In the genomic region with DNA sequence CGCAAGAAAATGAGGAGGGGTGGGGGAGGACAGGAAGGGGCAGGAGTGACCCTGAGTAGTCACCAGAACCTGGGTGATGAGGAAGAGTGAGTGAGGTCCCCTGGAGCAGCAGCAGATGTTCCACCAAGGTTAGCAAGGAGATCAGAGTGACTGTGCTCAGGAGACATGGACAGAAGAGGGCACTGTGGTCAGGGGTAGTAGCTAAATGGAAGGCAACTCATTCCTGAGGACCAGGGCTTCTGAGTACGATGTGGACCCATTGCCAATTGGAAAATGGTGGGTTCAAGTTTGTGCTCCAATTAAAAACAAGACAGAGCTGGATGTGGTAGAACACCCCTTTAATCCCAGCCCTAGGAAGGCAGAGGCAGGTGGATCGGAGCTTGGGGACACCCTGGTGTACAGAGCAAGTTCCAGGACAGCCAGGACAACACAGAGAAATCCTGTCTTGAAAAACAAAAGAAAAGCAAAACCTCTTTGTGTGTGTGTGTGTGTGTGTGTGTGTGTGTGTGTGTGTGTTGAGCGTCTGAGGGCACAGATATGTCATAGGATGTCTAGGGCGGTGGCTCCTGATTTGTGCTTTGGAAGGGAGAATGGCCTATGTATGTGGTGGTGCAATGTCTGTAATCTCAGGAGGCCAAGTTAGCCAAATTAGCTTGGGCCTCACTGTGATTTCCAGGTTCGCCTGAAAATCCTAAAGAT, we compare ENCODE assay signal across 12 mouse cellular contexts. TPM values are rescaled to one million over a fixed set of nuclear protein-coding genes. Genes with fewer than 3 reads are reported as not detected.
DNase-seq lines count a peak whose midpoint lies in the region; ATAC-seq and TF ChIP-seq lines count a peak whose summit lies in the region.
"Had no signal": no experiment of that assay in that cellular context is flagged by ENCODE, and none has a peak within 500 bp of the region (broad histone marks: within the 10 kb centered on the region; RNA-seq: fewer than 3 reads in every experiment).

No protein-coding gene starts in this region.

- H3K27ac ChIP-seq in gastrocnemius, adult 2 months = no peak overlapping the region
- no peak overlapping the region for H3K27ac ChIP-seq in midbrain, postnatal 0 days (ENCODE audit: low read depth, low read length)
- no peak overlapping the region for H3K27ac ChIP-seq in midbrain, embryonic 16.5 days (ENCODE audit: low read length)
- H3K27ac ChIP-seq: embryonic facial prominence, embryonic 13.5 days; limb, embryonic 15.5 days had no signal

- ATAC-seq in midbrain, postnatal 0 days (ENCODE audit: low FRiP score) = no peak
- no peak for ATAC-seq in midbrain, embryonic 16.5 days
- peak; percentile 25 for ATAC-seq in inflammation-experienced regulatory T-cells, adult 6 months

- TF ChIP-seq CTCF in gastrocnemius, adult 2 months (IDR thresholded peaks at IDR 0.05) = peak; percentile 56
- peak; percentile 28; the same call in 1 of the 2 replicates for TF ChIP-seq CTCF in midbrain, postnatal 0 days (IDR thresholded peaks at IDR 0.05)

- no peaks in the 10 kb centered on the region for H3K4me1 ChIP-seq in midbrain, postnatal 0 days (ENCODE audit: insufficient read depth, low read length)
- H3K4me1 ChIP-seq in midbrain, embryonic 16.5 days (ENCODE audit: control insufficient read depth, insufficient read depth, low read length) = no peaks in the 10 kb centered on the region

- H3K27me3 ChIP-seq in midbrain, postnatal 0 days (ENCODE audit: insufficient read depth, low read length) = no peaks in the 10 kb centered on the region
- no peaks in the 10 kb centered on the region for H3K27me3 ChIP-seq in midbrain, embryonic 16.5 days (ENCODE audit: control insufficient read depth, insufficient read depth, low read depth, low read length)
- H3K27me3 ChIP-seq: embryonic facial prominence, embryonic 13.5 days; limb, embryonic 15.5 days had no signal

- no peak overlapping the region for H3K4me2 ChIP-seq in midbrain, postnatal 0 days (ENCODE audit: low read depth, low read length, poor library complexity, severe bottlenecking)
- no peak overlapping the region for H3K4me2 ChIP-seq in midbrain, embryonic 16.5 days (ENCODE audit: low read length)
- H3K4me2 ChIP-seq: embryonic facial prominence, embryonic 13.5 days; limb, embryonic 15.5 days had no signal

- no peak overlapping the region for H3K4me3 ChIP-seq in gastrocnemius, adult 2 months
- no peak overlapping the region for H3K4me3 ChIP-seq in midbrain, postnatal 0 days (ENCODE audit: low read depth, low read length)
- H3K4me3 ChIP-seq in midbrain, embryonic 16.5 days (ENCODE audit: low read depth, low read length) = no peak overlapping the region
- H3K4me3 ChIP-seq: embryonic facial prominence, embryonic 13.5 days; limb, embryonic 15.5 days had no signal

- 85% methylated on average over 6 of the region's 6 CpGs for WGBS in midbrain, postnatal 0 days
- 91% methylated on average over 6 of the region's 6 CpGs for WGBS in midbrain, embryonic 16.5 days

- H3K9me3 ChIP-seq in midbrain, postnatal 0 days (ENCODE audit: low read length) = no peaks in the 10 kb centered on the region
- H3K9me3 ChIP-seq in midbrain, embryonic 16.5 days (replicated peaks; ENCODE audit: control insufficient read depth, low read length, poor library complexity, severe bottlenecking) = no peaks in the 10 kb centered on the region
- H3K9me3 ChIP-seq: embryonic facial prominence, embryonic 13.5 days; limb, embryonic 15.5 days had no signal

- intact Hi-C loops in gastrocnemius, adult 2 months (cut with DNase I) = loop anchor here (5.0 kb wide), 1 partner anchor 56 kb away; the partner anchor contains the start of gene C1qtnf9

- no peak overlapping the region for H3K9ac ChIP-seq in midbrain, postnatal 0 days (replicated peaks; ENCODE audit: low read length, poor library complexity, severe bottlenecking)
- H3K9ac ChIP-seq in midbrain, embryonic 16.5 days (ENCODE audit: low read depth, low read length) = no peak overlapping the region
- H3K9ac ChIP-seq: embryonic facial prominence, embryonic 13.5 days; limb, embryonic 15.5 days had no signal

- DNase-seq in gastrocnemius, adult 2 months = no peak
- DNase-seq in gastrocnemius, postnatal 10 days = no peak
- no peak for DNase-seq in midbrain, postnatal 0 days (ENCODE audit: low spot score)
- peak; percentile 62 for DNase-seq in thymus, postnatal 14 days
- no peak for DNase-seq in MN1 (ENCODE audit: low spot score)
- DNase-seq in retina, embryonic 14.5 days (ENCODE audit: low spot score) = no peak
- DNase-seq: kidney, postnatal 36 days had no signal

- no peaks in the 10 kb centered on the region for H3K36me3 ChIP-seq in midbrain, postnatal 0 days (ENCODE audit: insufficient read depth, low read length)
- H3K36me3 ChIP-seq in midbrain, embryonic 16.5 days (ENCODE audit: control insufficient read depth, insufficient read depth, low read length) = peaks cover 3% of the 10 kb centered on the region; the same call in 1 of the 2 replicates
- H3K36me3 ChIP-seq: embryonic facial prominence, embryonic 13.5 days had no signal

RNA-seq across cellular contexts. Expression of gene C1qtnf9, which starts 56.2 kb away (rescaled TPM):
- 10 to 100 TPM; 18.0 to 20.4 TPM for total RNA-seq in gastrocnemius, adult 2 months (2021)
- total RNA-seq in gastrocnemius, postnatal 10 days (2021) = 10 to 100 TPM; 31.2 to 32.2 TPM
- 0.11 and 0.28 TPM in 2 replicates for total RNA-seq in midbrain, postnatal 0 days (2014; rRNA removed)
- polyA plus RNA-seq in midbrain, postnatal 0 days (2015; fragmentation: Nextera tagmentation; extraction: Ambion mirVana) = 0.10 TPM in 1 of 2 replicates, not detected in the other
- not detected in 2 replicates for polyA plus RNA-seq in midbrain, embryonic 16.5 days (2015; fragmentation: Nextera tagmentation; extraction: Ambion mirVana)
- polyA plus RNA-seq in inflammation-experienced regulatory T-cells, adult 6 months (2017; shearing (Covaris generic)) = under 1 TPM in 1 of 3 experiments, not detected in 2; 0.30 TPM
- polyA plus RNA-seq: C2C12 had no signal

Comparison
In these comparisons a context has a peak if more than half of its experiments do, and no peak if none do; other contexts are left out.
1. RNA of gene C1qtnf9, which starts 56.2 kb away (total RNA-seq): 31.2 to 32.2 TPM in gastrocnemius, postnatal 10 days and 18.0 to 20.4 TPM in gastrocnemius, adult 2 months; 0.11 to 0.28 TPM in midbrain, postnatal 0 days; every median in the first group is over 10 times any median in the second.